Mouse (Mus musculus): ENCODE data around the gene Unc13a. TPM values are rescaled to one million over a fixed set of nuclear protein-coding genes. Genes with fewer than 3 reads are reported as not detected.

Unc13a gene
- polyA plus RNA-seq, 1 experiment from 2014 or later, result 2.0 TPM

GRCm38 (mm10) chr8:71612141-71612540, 59.4 kb downstream of the Unc13a start:
- Histone ChIP-seq H3K36me3 (peaks cover 39% of the 10 kb centered on the region), H3K9me3 (replicated peaks) (no peaks in the 10 kb centered on the region), H3K4me2 (replicated peaks) (peak overlapping the region; percentile 71), H3K27ac (replicated peaks) (no peak overlapping the region), H3K27me3 (no peaks in the 10 kb centered on the region), H3K4me1 (peaks cover 13% of the 10 kb centered on the region), H3K9ac (peak overlapping the region; percentile 83; the same call in 1 of the 2 replicates), H3K4me3 (replicated peaks) (peak overlapping the region; percentile 88)
- WGBS, result 47% methylated on average over 5 of the region's 5 CpGs
- ATAC-seq (ENCODE audit: insufficient number of reproducible peaks, low FRiP score, low TSS enrichment, low read depth), result no peak

DNA sequence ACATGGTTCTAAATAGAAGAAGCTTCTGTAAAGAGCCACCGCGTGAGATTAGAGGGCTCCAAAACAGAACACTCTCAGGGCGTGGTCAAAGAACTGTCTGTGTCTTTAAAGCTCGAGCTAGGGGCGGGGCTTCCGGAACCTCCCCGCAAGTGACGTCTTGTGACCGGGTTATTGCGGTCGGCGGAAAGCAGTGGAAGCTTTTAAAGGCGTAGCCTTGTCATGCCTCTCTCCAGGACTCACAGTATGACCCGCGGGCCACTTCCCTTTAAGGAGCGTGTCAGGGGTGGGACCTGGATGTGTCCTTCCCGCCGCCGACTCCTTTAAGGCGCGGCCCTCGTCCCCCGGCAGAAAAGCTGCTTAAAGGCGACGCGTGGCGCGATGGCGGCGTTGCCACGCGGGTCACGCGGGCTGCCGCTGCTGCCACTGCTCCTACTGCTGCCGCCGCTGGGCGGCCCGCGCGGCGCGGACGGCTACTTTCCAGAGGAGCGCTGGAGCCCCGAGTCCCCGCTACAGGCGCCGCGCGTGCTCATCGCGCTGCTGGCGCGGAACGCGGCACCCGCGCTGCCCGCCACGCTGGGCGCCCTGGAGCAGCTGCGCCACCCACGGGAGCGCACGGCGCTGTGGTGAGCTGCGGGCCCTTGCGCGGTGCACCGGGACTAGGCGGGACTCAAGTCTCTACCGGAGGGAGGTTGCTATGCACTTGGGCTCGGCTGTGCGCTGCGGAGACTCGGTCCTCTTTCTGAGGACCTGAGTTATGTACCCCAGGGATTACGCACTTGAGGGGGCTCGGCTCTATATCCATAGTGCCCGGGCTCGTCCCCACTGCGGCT, 60.5 kb downstream of the Unc13a start, which contains the start of gene Colgalt1:
TSS of gene Colgalt1 (plus strand) at position 177 of the 830 bp plus-strand sequence.
- Histone ChIP-seq H3K4me2 (replicated peaks) (peak within 1 kb of the TSS; percentile 71), H3K4me1 (peaks cover 13% of the 10 kb centered on the region), H3K9me3 (replicated peaks) (no peaks in the 10 kb centered on the region), H3K9ac (peak within 1 kb of the TSS; percentile 83), H3K4me3 (replicated peaks) (peak within 1 kb of the TSS; percentile 88), H3K27ac (replicated peaks) (peak within 1 kb of the TSS; percentile 94), H3K36me3 (peaks cover 28% of the 10 kb centered on the region), H3K27me3 (no peaks in the 10 kb centered on the region)
- WGBS, result under 1% methylated on average over 82 of the region's 82 CpGs
- ATAC-seq (ENCODE audit: insufficient number of reproducible peaks, low FRiP score, low TSS enrichment, low read depth), result peak; percentile 100

GRCm38 (mm10) chr8:71604021-71604420, 67.5 kb downstream of the Unc13a start:
- no peak overlapping the region for H3K4me3 ChIP-seq (replicated peaks)
- H3K27ac ChIP-seq (replicated peaks), result no peak overlapping the region
- 55% methylated on average over 7 of the region's 7 CpGs for WGBS
- no peak for ATAC-seq (ENCODE audit: insufficient number of reproducible peaks, low FRiP score, low TSS enrichment, low read depth)
- H3K9me3 ChIP-seq (replicated peaks), result no peaks in the 10 kb centered on the region
- H3K36me3 ChIP-seq, result 0 out of 2 replicates have a peak, but pooled peaks cover 5% of the 10 kb centered on the region
- peaks cover 30% of the 10 kb centered on the region for H3K27me3 ChIP-seq
- peaks cover 19% of the 10 kb centered on the region for H3K4me1 ChIP-seq
- no peak overlapping the region for H3K4me2 ChIP-seq (replicated peaks)
- no peak overlapping the region for H3K9ac ChIP-seq

- 2% methylated on average over 32 of the region's 32 CpGs for WGBS
- 0 out of 2 replicates have a peak, but pooled peaks cover 5% of the 10 kb centered on the region for H3K36me3 ChIP-seq
- ATAC-seq (ENCODE audit: insufficient number of reproducible peaks, low FRiP score, low TSS enrichment, low read depth), result peak; percentile 77
- peak overlapping the region; percentile 67 for H3K4me2 ChIP-seq (replicated peaks)
- peak overlapping the region; percentile 12; the same call in 1 of the 2 replicates for H3K9ac ChIP-seq
- H3K27me3 ChIP-seq, result peaks cover 30% of the 10 kb centered on the region
- no peaks in the 10 kb centered on the region for H3K9me3 ChIP-seq (replicated peaks)
- H3K4me3 ChIP-seq (replicated peaks), result peak overlapping the region; percentile 40
- peaks cover 19% of the 10 kb centered on the region for H3K4me1 ChIP-seq
- 0 out of 2 replicates have a peak overlapping the region, but pooled peaks have one; percentile 34 for H3K27ac ChIP-seq (replicated peaks)
These were observed 68.8 kb downstream of the Unc13a start for GRCm38 (mm10) chr8:71602666-71603334.

DNA sequence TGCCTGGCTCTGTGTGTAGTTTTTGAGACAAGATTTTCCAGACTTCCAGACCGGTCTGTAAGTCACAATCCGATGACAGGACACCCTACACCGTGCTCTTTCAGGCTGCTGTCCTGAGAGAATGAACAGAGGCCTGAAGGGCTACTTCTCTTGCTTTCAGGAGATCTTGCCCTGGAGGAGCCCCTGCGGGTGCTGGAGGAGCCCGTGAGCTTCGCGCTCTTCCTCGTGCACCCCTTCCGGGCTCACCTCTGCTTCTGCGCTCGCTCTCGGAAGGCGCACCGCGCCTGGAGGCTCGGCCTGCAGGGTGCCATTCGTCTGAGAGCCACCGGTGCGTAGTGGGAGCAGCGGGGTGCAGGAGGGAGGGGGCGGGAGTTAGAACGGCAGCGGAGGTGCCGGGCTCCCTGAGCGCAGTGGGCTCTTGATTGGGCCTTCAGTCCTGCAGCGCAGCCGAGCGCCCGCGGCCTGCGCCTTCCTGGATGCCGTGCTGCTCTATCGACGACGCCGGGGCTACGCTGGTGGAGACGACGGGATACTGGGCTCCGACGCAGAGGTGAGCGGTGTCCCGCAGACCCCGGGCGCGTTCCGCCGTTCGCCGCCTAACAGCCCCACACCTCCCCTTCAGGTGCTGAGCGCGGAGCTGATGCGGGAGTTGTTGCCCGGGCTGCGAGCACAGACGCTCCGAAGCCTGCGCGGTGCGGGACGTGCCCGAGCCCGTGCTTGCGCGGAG, 69.5 kb downstream of the Unc13a start:
- Histone ChIP-seq H3K4me2 (replicated peaks) (peak overlapping the region; percentile 67), H3K27ac (replicated peaks) (no peak overlapping the region), H3K9ac (peak overlapping the region; percentile 12; the same call in 1 of the 2 replicates), H3K4me3 (replicated peaks) (peak overlapping the region; percentile 40), H3K27me3 (peaks cover 30% of the 10 kb centered on the region), H3K4me1 (peaks cover 21% of the 10 kb centered on the region), H3K36me3 (0 out of 2 replicates have a peak, but pooled peaks cover 5% of the 10 kb centered on the region), H3K9me3 (replicated peaks) (no peaks in the 10 kb centered on the region)
- ATAC-seq (ENCODE audit: insufficient number of reproducible peaks, low FRiP score, low TSS enrichment, low read depth), result peak; percentile 5; the same call in 1 of the 2 replicates
- 2% methylated on average over 65 of the region's 65 CpGs for WGBS

GRCm38 (mm10) chr8:71598841-71599240, 72.7 kb downstream of the Unc13a start:
- Histone ChIP-seq H3K4me1 (peaks cover 37% of the 10 kb centered on the region), H3K27ac (replicated peaks) (no peak overlapping the region), H3K9ac (no peak overlapping the region), H3K27me3 (peaks cover 30% of the 10 kb centered on the region), H3K4me3 (replicated peaks) (no peak overlapping the region), H3K36me3 (0 out of 2 replicates have a peak, but pooled peaks cover 5% of the 10 kb centered on the region), H3K9me3 (replicated peaks) (no peaks in the 10 kb centered on the region), H3K4me2 (replicated peaks) (no peak overlapping the region)
- no peak for ATAC-seq (ENCODE audit: insufficient number of reproducible peaks, low FRiP score, low TSS enrichment, low read depth)
- 89% methylated on average over 5 of the region's 5 CpGs for WGBS

DNA sequence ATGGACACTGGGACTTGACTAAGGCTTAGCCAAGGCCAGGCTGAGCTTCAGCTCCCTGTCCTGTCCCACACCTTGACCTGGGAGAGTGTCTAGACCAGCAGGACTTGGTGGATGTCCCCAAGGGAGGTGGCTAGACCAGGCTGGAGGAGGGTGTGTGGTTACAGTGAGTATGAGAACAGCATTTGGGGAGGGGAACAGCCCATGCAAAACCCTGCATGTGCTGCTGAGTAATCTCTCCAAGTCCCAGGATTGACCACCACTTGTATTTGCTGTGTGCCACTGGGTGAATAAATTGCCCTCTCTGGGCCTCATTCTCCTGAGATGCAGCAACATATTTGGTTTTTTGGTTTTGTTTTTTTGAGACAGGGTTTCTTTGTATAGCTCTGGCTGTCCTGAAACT, 73.2 kb downstream of the Unc13a start:
- H3K4me2 ChIP-seq (replicated peaks), result no peak overlapping the region
- 0 out of 2 replicates have a peak, but pooled peaks cover 5% of the 10 kb centered on the region for H3K36me3 ChIP-seq
- no peak overlapping the region for H3K27ac ChIP-seq (replicated peaks)
- peaks cover 28% of the 10 kb centered on the region for H3K27me3 ChIP-seq
- H3K4me3 ChIP-seq (replicated peaks), result no peak overlapping the region
- ATAC-seq (ENCODE audit: insufficient number of reproducible peaks, low FRiP score, low TSS enrichment, low read depth), result no peak
- H3K4me1 ChIP-seq, result peaks cover 36% of the 10 kb centered on the region
- H3K9ac ChIP-seq, result no peak overlapping the region
- H3K9me3 ChIP-seq (replicated peaks), result no peaks in the 10 kb centered on the region

DNA sequence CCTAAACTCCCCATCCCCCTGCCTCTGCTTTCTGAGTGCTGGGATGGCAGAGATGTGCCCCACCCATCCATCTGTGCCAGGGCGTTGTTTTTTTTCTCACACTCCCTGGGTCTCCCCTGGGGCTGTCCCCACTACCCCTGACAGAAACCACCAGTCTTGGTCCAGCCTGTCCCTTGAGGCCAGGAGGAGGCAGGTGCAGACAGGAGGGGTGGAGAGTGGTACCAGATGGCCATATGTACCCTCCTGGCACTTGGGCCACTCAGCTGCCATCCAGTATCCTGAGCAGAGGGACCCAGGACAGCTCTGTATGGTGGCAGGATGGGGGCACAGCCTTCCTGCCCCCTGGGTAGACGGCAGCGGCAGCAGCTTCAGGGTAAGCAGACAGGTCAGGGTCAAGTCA, 74.1 kb downstream of the Unc13a start, which contains the start of gene Fam129c:
TSS of gene Fam129c (plus strand) at position 198 of the 400 bp plus-strand sequence.
- Histone ChIP-seq H3K4me3 (replicated peaks) (no peak within 1 kb of the TSS), H3K9me3 (replicated peaks) (no peaks in the 10 kb centered on the region), H3K27ac (replicated peaks) (0 out of 2 replicates have a peak within 1 kb of the TSS, but pooled peaks have one; percentile 17)

GRCm38 (mm10) chr8:71596798-71597197, 74.8 kb downstream of the Unc13a start:
- no peak overlapping the region for H3K9ac ChIP-seq
- no peak overlapping the region for H3K4me3 ChIP-seq (replicated peaks)
- no peak overlapping the region for H3K4me2 ChIP-seq (replicated peaks)
- peaks cover 30% of the 10 kb centered on the region for H3K4me1 ChIP-seq
- ATAC-seq (ENCODE audit: insufficient number of reproducible peaks, low FRiP score, low TSS enrichment, low read depth), result no peak
- H3K27me3 ChIP-seq, result peaks cover 12% of the 10 kb centered on the region
- no peaks in the 10 kb centered on the region for H3K9me3 ChIP-seq (replicated peaks)
- H3K36me3 ChIP-seq, result 0 out of 2 replicates have a peak, but pooled peaks cover 5% of the 10 kb centered on the region
- H3K27ac ChIP-seq (replicated peaks), result 0 out of 2 replicates have a peak overlapping the region, but pooled peaks have one; percentile 17
- 62% methylated on average over 4 of the region's 4 CpGs for WGBS

More for the DNA sequence above, 74.1 kb downstream of the Unc13a start, which contains the start of gene Fam129c:
- H3K27me3 ChIP-seq, result peaks cover 18% of the 10 kb centered on the region
- no peak within 1 kb of the TSS for H3K4me2 ChIP-seq (replicated peaks)
- peaks cover 36% of the 10 kb centered on the region for H3K4me1 ChIP-seq
- 78% methylated on average over 3 of the region's 3 CpGs for WGBS
- H3K36me3 ChIP-seq, result 0 out of 2 replicates have a peak, but pooled peaks cover 5% of the 10 kb centered on the region
- no peak within 1 kb of the TSS for H3K9ac ChIP-seq
- ATAC-seq (ENCODE audit: insufficient number of reproducible peaks, low FRiP score, low TSS enrichment, low read depth), result no peak

GRCm38 (mm10) chr8:71596384-71596783, 75.2 kb downstream of the Unc13a start:
- Histone ChIP-seq H3K9ac (no peak overlapping the region), H3K4me1 (peaks cover 31% of the 10 kb centered on the region), H3K36me3 (0 out of 2 replicates have a peak, but pooled peaks cover 5% of the 10 kb centered on the region), H3K4me2 (replicated peaks) (no peak overlapping the region), H3K9me3 (replicated peaks) (no peaks in the 10 kb centered on the region), H3K4me3 (replicated peaks) (no peak overlapping the region), H3K27me3 (peaks cover 8% of the 10 kb centered on the region), H3K27ac (replicated peaks) (no peak overlapping the region)
- no peak for ATAC-seq (ENCODE audit: insufficient number of reproducible peaks, low FRiP score, low TSS enrichment, low read depth)
- 58% methylated on average over 6 of the region's 6 CpGs for WGBS
